Mouse (Mus musculus): ENCODE measurements at regions not wholly inside any gene's neighbourhood (a gene's known extent, or its start where the extent isn't known, plus 50 kb on each side); places are given as distances from the start of the nearest gene placed in this dataset.
A peak's percentile ranks its signal among the peaks of the same experiment; 100 is the strongest.

- H3K4me1 ChIP-seq (replicated peaks; ENCODE audit: control insufficient read depth, insufficient read depth, low read length): no peaks in the 10 kb centered on the region
- WGBS: 16% methylated on average over 2 of the region's 2 CpGs
- no peaks in the 10 kb centered on the region for H3K9me3 ChIP-seq (ENCODE audit: control insufficient read depth, low read length)
- no peak overlapping the region for H3K4me2 ChIP-seq (ENCODE audit: low read length)
- no peaks in the 10 kb centered on the region for H3K36me3 ChIP-seq (ENCODE audit: control insufficient read depth, insufficient read depth, low read length)
- no peak overlapping the region for H3K9ac ChIP-seq (ENCODE audit: low read length)
- H3K4me3 ChIP-seq (ENCODE audit: low read depth, low read length): no peak overlapping the region
- no peak overlapping the region for H3K27ac ChIP-seq (ENCODE audit: low read depth)
- ATAC-seq (replicated peaks; ENCODE audit: low FRiP score, low TSS enrichment, low read depth): no peak
- no peaks in the 10 kb centered on the region for H3K27me3 ChIP-seq (replicated peaks; ENCODE audit: control insufficient read depth, insufficient read depth, low read length)
- peak; percentile 86 for DNase-seq (ENCODE audit: low spot score)
Measured at GRCm38 (mm10) chr11:84729189-84729588, 90.1 kb downstream of the Mrm1 start.

DNA sequence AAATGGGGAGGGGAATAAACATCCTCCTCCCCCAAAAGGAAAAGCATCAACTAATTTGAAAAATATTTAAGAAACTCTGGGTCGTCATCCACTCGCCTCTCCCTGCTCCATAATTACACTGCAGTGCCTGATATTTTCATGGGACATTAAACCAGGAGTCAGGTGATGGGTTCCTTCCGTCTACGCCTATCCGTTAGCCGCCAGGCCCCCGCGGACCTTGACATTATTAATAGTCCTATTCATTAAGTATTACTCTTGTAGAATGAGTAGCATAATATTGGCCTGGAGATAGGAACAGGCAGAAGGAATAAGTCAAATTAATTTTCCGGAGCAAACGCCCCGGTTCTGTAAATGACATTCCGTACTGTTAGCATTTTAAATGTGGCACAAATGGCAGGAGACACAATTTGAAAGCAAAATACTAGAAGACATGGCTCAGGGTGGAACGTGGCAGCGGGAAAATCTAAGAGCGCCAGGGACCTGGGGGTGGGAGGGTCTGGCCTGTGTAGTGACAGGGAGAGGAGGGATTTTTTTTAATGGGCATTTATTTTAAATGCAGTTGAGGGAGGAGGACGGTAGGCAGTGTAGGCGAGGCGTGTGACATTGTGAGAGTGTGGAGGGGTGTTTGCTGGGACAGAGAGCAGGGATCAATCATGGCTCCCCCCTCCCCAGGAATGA, 93.2 kb downstream of the Mrm1 start:
- Histone ChIP-seq H3K27ac (ENCODE audit: low read depth) (no peak overlapping the region), H3K36me3 (ENCODE audit: control insufficient read depth, insufficient read depth, low read length) (no peaks in the 10 kb centered on the region), H3K27me3 (replicated peaks; ENCODE audit: control insufficient read depth, insufficient read depth, low read length) (no peaks in the 10 kb centered on the region), H3K4me1 (replicated peaks; ENCODE audit: control insufficient read depth, insufficient read depth, low read length) (no peaks in the 10 kb centered on the region), H3K4me2 (ENCODE audit: low read length) (no peak overlapping the region), H3K9ac (ENCODE audit: low read length) (no peak overlapping the region), H3K4me3 (ENCODE audit: low read depth, low read length) (no peak overlapping the region), H3K9me3 (ENCODE audit: control insufficient read depth, low read length) (no peaks in the 10 kb centered on the region)
- no peak for DNase-seq (ENCODE audit: low spot score)
- 74% methylated on average over 18 of the region's 18 CpGs for WGBS
- no peak for ATAC-seq (replicated peaks; ENCODE audit: low FRiP score, low TSS enrichment, low read depth)

DNA sequence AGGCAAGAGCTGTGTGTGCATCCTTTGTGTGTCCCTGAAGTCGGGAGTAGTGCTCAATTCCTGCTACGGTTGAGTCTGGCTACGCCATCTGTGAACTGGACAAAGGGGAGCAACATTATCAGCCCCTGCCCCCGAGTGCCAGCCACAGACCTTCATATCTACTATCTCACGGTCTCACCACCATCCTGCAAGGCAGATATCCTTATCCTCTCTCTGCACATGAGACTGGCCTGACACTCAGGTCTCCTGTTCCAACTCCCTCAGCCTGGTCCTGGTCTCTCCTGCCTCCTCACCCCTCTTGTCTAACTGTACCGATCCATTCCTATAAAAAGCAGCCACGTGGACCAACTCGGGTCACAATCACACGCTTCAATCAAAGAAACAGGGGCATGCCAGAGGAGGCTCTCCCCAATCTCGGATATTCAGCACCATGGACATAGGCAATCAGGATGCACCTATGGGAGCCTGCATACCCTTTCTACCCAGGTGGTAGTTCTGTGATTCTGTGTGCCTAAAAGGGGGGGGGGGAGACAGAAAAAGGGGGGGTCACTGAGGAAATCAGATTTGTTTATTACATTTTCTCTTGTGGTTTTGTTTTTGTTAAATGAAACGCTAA, 94.0 kb downstream of the Mrm1 start:
- Histone ChIP-seq H3K4me3 (ENCODE audit: low read depth, low read length) (no peak overlapping the region), H3K4me1 (replicated peaks; ENCODE audit: control insufficient read depth, insufficient read depth, low read length) (no peaks in the 10 kb centered on the region), H3K4me2 (ENCODE audit: low read length) (no peak overlapping the region), H3K36me3 (ENCODE audit: control insufficient read depth, insufficient read depth, low read length) (no peaks in the 10 kb centered on the region), H3K9me3 (ENCODE audit: control insufficient read depth, low read length) (no peaks in the 10 kb centered on the region), H3K9ac (ENCODE audit: low read length) (no peak overlapping the region), H3K27ac (ENCODE audit: low read depth) (no peak overlapping the region), H3K27me3 (replicated peaks; ENCODE audit: control insufficient read depth, insufficient read depth, low read length) (no peaks in the 10 kb centered on the region)
- 54% methylated on average over 11 of the region's 11 CpGs for WGBS
- no peak for ATAC-seq (replicated peaks; ENCODE audit: low FRiP score, low TSS enrichment, low read depth)
- no peak for DNase-seq (ENCODE audit: low spot score)

GRCm38 (mm10) chr11:84724080-84724479, 95.2 kb downstream of the Mrm1 start:
- H3K27ac ChIP-seq (ENCODE audit: low read depth): no peak overlapping the region
- ATAC-seq (replicated peaks; ENCODE audit: low FRiP score, low TSS enrichment, low read depth): no peak
- H3K4me1 ChIP-seq (replicated peaks; ENCODE audit: control insufficient read depth, insufficient read depth, low read length): no peaks in the 10 kb centered on the region
- no peak for DNase-seq (ENCODE audit: low spot score)
- WGBS: 3% methylated on average over 18 of the region's 18 CpGs
- no peak overlapping the region for H3K4me2 ChIP-seq (ENCODE audit: low read length)
- no peaks in the 10 kb centered on the region for H3K9me3 ChIP-seq (ENCODE audit: control insufficient read depth, low read length)
- no peaks in the 10 kb centered on the region for H3K27me3 ChIP-seq (replicated peaks; ENCODE audit: control insufficient read depth, insufficient read depth, low read length)
- H3K36me3 ChIP-seq (ENCODE audit: control insufficient read depth, insufficient read depth, low read length): no peaks in the 10 kb centered on the region
- no peak overlapping the region for H3K4me3 ChIP-seq (ENCODE audit: low read depth, low read length)
- no peak overlapping the region for H3K9ac ChIP-seq (ENCODE audit: low read length)

DNA sequence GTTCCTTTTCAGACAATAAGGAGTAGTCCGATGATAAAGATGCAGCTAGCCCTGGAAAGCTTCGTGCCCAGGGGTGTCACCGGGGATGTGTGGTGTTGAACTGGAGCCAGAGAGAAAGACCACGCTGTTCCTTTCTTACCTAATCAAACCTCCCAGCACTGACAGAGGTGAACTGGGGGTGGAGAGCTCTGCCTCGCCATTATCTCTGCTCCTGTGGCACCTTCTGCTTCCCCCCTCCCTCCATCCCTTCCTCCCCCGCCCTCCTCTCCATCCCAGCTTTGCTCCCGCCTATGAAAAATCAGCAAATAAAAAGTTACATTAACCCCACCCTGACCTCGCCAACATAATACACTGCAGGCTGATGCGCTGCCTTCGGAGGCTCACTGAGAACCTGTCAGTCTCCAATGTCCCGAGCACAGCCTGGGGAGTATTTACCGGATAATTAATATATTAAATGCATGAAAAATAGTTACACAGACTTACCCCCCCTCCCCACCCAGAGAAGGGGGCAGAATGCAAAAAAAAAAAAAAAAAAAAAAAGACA, 96.6 kb downstream of the Mrm1 start:
- ATAC-seq (replicated peaks; ENCODE audit: low FRiP score, low TSS enrichment, low read depth): no peak
- Histone ChIP-seq H3K4me2 (ENCODE audit: low read length) (no peak overlapping the region), H3K27ac (ENCODE audit: low read depth) (no peak overlapping the region)

GRCm38 (mm10) chr11:84721979-84722378, 97.3 kb downstream of the Mrm1 start:
- Histone ChIP-seq H3K27me3 (replicated peaks; ENCODE audit: control insufficient read depth, insufficient read depth, low read length) (no peaks in the 10 kb centered on the region), H3K27ac (ENCODE audit: low read depth) (no peak overlapping the region), H3K4me1 (replicated peaks; ENCODE audit: control insufficient read depth, insufficient read depth, low read length) (no peaks in the 10 kb centered on the region), H3K36me3 (ENCODE audit: control insufficient read depth, insufficient read depth, low read length) (no peaks in the 10 kb centered on the region), H3K9me3 (ENCODE audit: control insufficient read depth, low read length) (no peaks in the 10 kb centered on the region), H3K4me2 (ENCODE audit: low read length) (no peak overlapping the region), H3K9ac (ENCODE audit: low read length) (no peak overlapping the region), H3K4me3 (ENCODE audit: low read depth, low read length) (no peak overlapping the region)
- DNase-seq (ENCODE audit: low spot score) (no peak), ATAC-seq (replicated peaks; ENCODE audit: low FRiP score, low TSS enrichment, low read depth) (no peak)
- WGBS: 38% methylated on average over 3 of the region's 3 CpGs

More for the DNA sequence above, 96.6 kb downstream of the Mrm1 start:
- Histone ChIP-seq H3K9me3 (ENCODE audit: control insufficient read depth, low read length) (no peaks in the 10 kb centered on the region), H3K36me3 (ENCODE audit: control insufficient read depth, insufficient read depth, low read length) (no peaks in the 10 kb centered on the region), H3K9ac (ENCODE audit: low read length) (no peak overlapping the region), H3K4me3 (ENCODE audit: low read depth, low read length) (no peak overlapping the region), H3K4me1 (replicated peaks; ENCODE audit: control insufficient read depth, insufficient read depth, low read length) (no peaks in the 10 kb centered on the region), H3K27me3 (replicated peaks; ENCODE audit: control insufficient read depth, insufficient read depth, low read length) (no peaks in the 10 kb centered on the region)
- WGBS: 57% methylated on average over 12 of the region's 12 CpGs
- DNase-seq (ENCODE audit: low spot score): no peak

- Histone ChIP-seq H3K27me3 (replicated peaks; ENCODE audit: control insufficient read depth, insufficient read depth, low read length) (no peaks in the 10 kb centered on the region), H3K36me3 (ENCODE audit: control insufficient read depth, insufficient read depth, low read length) (no peaks in the 10 kb centered on the region), H3K4me1 (replicated peaks; ENCODE audit: control insufficient read depth, insufficient read depth, low read length) (no peaks in the 10 kb centered on the region), H3K4me2 (ENCODE audit: low read length) (no peak overlapping the region), H3K9me3 (ENCODE audit: control insufficient read depth, low read length) (no peaks in the 10 kb centered on the region), H3K9ac (ENCODE audit: low read length) (no peak overlapping the region), H3K27ac (ENCODE audit: low read depth) (no peak overlapping the region), H3K4me3 (ENCODE audit: low read depth, low read length) (no peak overlapping the region)
- ATAC-seq (replicated peaks; ENCODE audit: low FRiP score, low TSS enrichment, low read depth): no peak
- DNase-seq (ENCODE audit: low spot score): no peak
- 73% methylated on average over 2 of the region's 2 CpGs for WGBS
Measured at GRCm38 (mm10) chr11:84721150-84721549, 98.2 kb downstream of the Mrm1 start.

DNA sequence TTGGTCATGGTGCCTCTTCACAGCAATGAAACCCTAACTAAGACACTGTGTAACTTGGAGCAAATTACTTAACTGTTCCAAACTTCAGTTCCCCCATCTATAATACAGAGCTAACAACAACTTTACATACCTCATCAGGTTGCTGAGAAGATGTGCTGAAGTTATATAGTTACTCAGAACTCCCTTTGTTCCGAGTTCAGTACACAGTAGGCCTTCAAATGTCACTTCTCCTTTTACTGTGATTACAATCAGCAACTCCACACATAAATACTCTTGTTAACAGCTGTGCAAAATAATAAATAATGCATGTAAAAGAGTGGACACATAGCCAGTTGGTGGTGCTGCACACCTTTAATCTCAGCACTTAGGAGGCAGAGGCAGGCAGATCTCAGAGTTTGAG, 99.5 kb downstream of the Mrm1 start:
- no peaks in the 10 kb centered on the region for H3K36me3 ChIP-seq (ENCODE audit: control insufficient read depth, insufficient read depth, low read length)
- no peaks in the 10 kb centered on the region for H3K9me3 ChIP-seq (ENCODE audit: control insufficient read depth, low read length)
- DNase-seq (ENCODE audit: low spot score) (no peak), ATAC-seq (replicated peaks; ENCODE audit: low FRiP score, low TSS enrichment, low read depth) (no peak)
- no peaks in the 10 kb centered on the region for H3K4me1 ChIP-seq (replicated peaks; ENCODE audit: control insufficient read depth, insufficient read depth, low read length)
- H3K9ac ChIP-seq (ENCODE audit: low read length): no peak overlapping the region
- H3K27ac ChIP-seq (ENCODE audit: low read depth): no peak overlapping the region
- H3K4me2 ChIP-seq (ENCODE audit: low read length): no peak overlapping the region
- H3K27me3 ChIP-seq (replicated peaks; ENCODE audit: control insufficient read depth, insufficient read depth, low read length): no peaks in the 10 kb centered on the region
- no peak overlapping the region for H3K4me3 ChIP-seq (ENCODE audit: low read depth, low read length)
- 78% methylated on average over 1 of the region's 1 CpGs for WGBS

- ATAC-seq (replicated peaks; ENCODE audit: low FRiP score, low TSS enrichment, low read depth) (no peak), DNase-seq (ENCODE audit: low spot score) (no peak)
- WGBS: 89% methylated on average over 6 of the region's 6 CpGs
- Histone ChIP-seq H3K27me3 (replicated peaks; ENCODE audit: control insufficient read depth, insufficient read depth, low read length) (peaks cover 3% of the 10 kb centered on the region; the same call in 1 of the 2 replicates), H3K27ac (ENCODE audit: low read depth) (no peak overlapping the region), H3K4me3 (ENCODE audit: low read depth, low read length) (no peak overlapping the region), H3K9ac (ENCODE audit: low read length) (no peak overlapping the region), H3K4me2 (ENCODE audit: low read length) (no peak overlapping the region), H3K9me3 (ENCODE audit: control insufficient read depth, low read length) (no peaks in the 10 kb centered on the region), H3K4me1 (replicated peaks; ENCODE audit: control insufficient read depth, insufficient read depth, low read length) (no peaks in the 10 kb centered on the region; the same call in 1 of the 2 replicates), H3K36me3 (ENCODE audit: control insufficient read depth, insufficient read depth, low read length) (no peaks in the 10 kb centered on the region)
Measured at GRCm38 (mm10) chr11:84712731-84713130, 106.6 kb downstream of the Mrm1 start.

Measured in intestine, embryonic 14.5 days (tissue).